Mouse (Mus musculus) cerebellum, adult 2 months (tissue): ENCODE measurements around the gene Stat5b.

Source experiments
- CTCF ChIP-seq: fragments of 200-500 bp; IDR thresholded peaks from 2 replicates; pipeline ENCODE4 v1.5.1; 2011; ENCODE audit warnings: low read depth, mild to moderate bottlenecking, control low read depth, low read length, moderate library complexity, borderline replicate concordance; ENCODE audit not compliant: insufficient read depth
- POLR2A ChIP-seq: fragments of 200-500 bp; IDR thresholded peaks from 2 replicates; pipeline ENCODE4 v1.6.1; 2011; ENCODE audit warnings: low read length, control low read depth, borderline replicate concordance; ENCODE audit not compliant: insufficient read depth

GRCm38 (mm10) chr11:100855178-100855577, 4.7 kb upstream of the Stat5b start:
- TF ChIP-seq CTCF (no peak), POLR2A (no peak)
